Mouse (Mus musculus): ENCODE data around the gene Slc24a1.
"Not testable (repeated sequence)": the region's sequence is repeated elsewhere in the genome, so short reads cannot be mapped to it uniquely, and the experiment has no call there.

The Slc24a1 gene

GRCm38 (mm10) chr9:64951161-64951657 lies at the start of gene Slc24a1:
Gene Slc24a1, minus strand, starts transcription at chr9:64951607.
- DNase-seq (ENCODE audit: low spot score), result no peak

GRCm38 (mm10) chr9:64995464-64995863 lies 44.1 kb upstream of the Slc24a1 start:
- DNase-seq (ENCODE audit: low spot score), result not testable (repeated sequence)

- DNase-seq (ENCODE audit: low spot score), result no peak
Observed at GRCm38 (mm10) chr9:64990291-64990690, 38.9 kb upstream of the Slc24a1 start.

- no peak for DNase-seq (ENCODE audit: low spot score)
Observed at GRCm38 (mm10) chr9:64988443-64988842, 37.0 kb upstream of the Slc24a1 start.

- no peak for DNase-seq (ENCODE audit: low spot score)
Observed at GRCm38 (mm10) chr9:64987651-64988050, 36.2 kb upstream of the Slc24a1 start.

- no peak for DNase-seq (ENCODE audit: low spot score)
Observed at GRCm38 (mm10) chr9:64985807-64986206, 34.4 kb upstream of the Slc24a1 start.

- no peak for DNase-seq (ENCODE audit: low spot score)
Observed at GRCm38 (mm10) chr9:64985037-64985794, 33.8 kb upstream of the Slc24a1 start.

GRCm38 (mm10) chr9:64981904-64982303 lies 30.5 kb upstream of the Slc24a1 start:
- no peak for DNase-seq (ENCODE audit: low spot score)

- no peak for DNase-seq (ENCODE audit: low spot score)
Observed at GRCm38 (mm10) chr9:64980548-64980947, 29.1 kb upstream of the Slc24a1 start.

GRCm38 (mm10) chr9:64960978-64961320 lies 9.5 kb upstream of the Slc24a1 start:
- DNase-seq (ENCODE audit: low spot score), result no peak

GRCm38 (mm10) chr9:64960117-64960977 lies 8.9 kb upstream of the Slc24a1 start, which contains the start of gene Ints14:
Gene Ints14, plus strand, starts transcription at chr9:64960905.
- peak; percentile 97 for DNase-seq (ENCODE audit: low spot score)

- DNase-seq (ENCODE audit: low spot score), result no peak
Observed at GRCm38 (mm10) chr9:64957276-64957675, 5.9 kb upstream of the Slc24a1 start.

- DNase-seq (ENCODE audit: low spot score), result no peak
Observed at GRCm38 (mm10) chr9:64956337-64956736, 4.9 kb upstream of the Slc24a1 start.

- no peak for DNase-seq (ENCODE audit: low spot score)
Observed at GRCm38 (mm10) chr9:64953190-64953589, 1.8 kb upstream of the Slc24a1 start.

GRCm38 (mm10) chr9:64952055-64952454 lies 648 bp upstream of the Slc24a1 start:
- DNase-seq (ENCODE audit: low spot score), result no peak

GRCm38 (mm10) chr9:64947483-64948095 lies 3.8 kb downstream of the Slc24a1 start:
- DNase-seq (ENCODE audit: low spot score), result no peak

GRCm38 (mm10) chr9:64943997-64944396 lies 7.4 kb downstream of the Slc24a1 start:
- DNase-seq (ENCODE audit: low spot score), result no peak

GRCm38 (mm10) chr9:64941650-64942049 lies 9.8 kb downstream of the Slc24a1 start:
- no peak for DNase-seq (ENCODE audit: low spot score)

GRCm38 (mm10) chr9:64940731-64941346 lies 10.6 kb downstream of the Slc24a1 start:
- no peak for DNase-seq (ENCODE audit: low spot score)

GRCm38 (mm10) chr9:64939790-64940189 lies 11.6 kb downstream of the Slc24a1 start:
- no peak for DNase-seq (ENCODE audit: low spot score)

GRCm38 (mm10) chr9:64939281-64939680 lies 12.1 kb downstream of the Slc24a1 start:
- DNase-seq (ENCODE audit: low spot score), result no peak

GRCm38 (mm10) chr9:64938535-64938934 lies 12.9 kb downstream of the Slc24a1 start:
- DNase-seq (ENCODE audit: low spot score), result no peak

Data from testis, postnatal 10 days (tissue).